Mouse (Mus musculus) NIH3T3 (cell line): Measurements from ENCODE around the gene Ntrk2.

ENCODE experiments used
- DNase-seq: peaks from one replicate; pipeline ENCODE4 v3.0.0-alpha.2; 2012; ENCODE audit warnings: low read depth

Ntrk2 gene

DNA sequence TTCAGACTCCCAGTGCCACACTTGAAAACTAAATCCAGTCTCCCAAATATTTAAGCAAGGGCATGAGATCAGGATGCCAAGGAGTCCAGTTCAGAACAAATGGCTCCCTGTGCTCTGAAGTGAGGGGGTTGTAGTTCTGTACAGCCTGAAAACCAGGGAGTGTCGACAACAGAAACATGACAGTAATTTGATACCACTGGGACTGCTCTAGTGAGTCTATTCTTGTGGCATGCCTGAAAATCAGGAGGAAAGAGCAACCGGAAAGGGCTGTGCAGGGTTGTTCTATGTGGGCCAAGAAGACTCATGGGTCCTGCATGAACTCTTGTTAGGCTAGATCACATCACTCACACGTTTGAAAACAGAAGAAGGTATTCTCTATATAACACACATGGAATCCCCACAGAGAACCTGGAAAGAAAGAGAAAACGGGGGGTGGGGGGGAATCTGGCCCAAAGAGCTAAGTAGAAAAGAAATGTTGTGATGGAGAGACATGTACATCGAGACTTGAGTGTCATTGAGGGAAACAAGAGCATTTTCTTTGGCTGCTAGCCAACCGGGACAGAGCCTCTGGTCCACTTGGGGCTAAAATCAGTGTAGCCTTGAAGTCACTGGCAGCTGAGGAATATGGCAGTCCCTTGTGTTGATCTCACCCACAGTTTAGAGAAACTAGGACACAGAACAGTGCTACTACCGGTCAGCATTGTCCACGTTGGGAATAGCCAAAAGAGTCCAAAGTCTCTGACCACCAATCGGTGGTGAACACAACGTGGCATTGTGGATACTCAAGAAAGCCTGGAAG is 313.4 kb downstream of the Ntrk2 start:
- no peak for DNase-seq

DNA sequence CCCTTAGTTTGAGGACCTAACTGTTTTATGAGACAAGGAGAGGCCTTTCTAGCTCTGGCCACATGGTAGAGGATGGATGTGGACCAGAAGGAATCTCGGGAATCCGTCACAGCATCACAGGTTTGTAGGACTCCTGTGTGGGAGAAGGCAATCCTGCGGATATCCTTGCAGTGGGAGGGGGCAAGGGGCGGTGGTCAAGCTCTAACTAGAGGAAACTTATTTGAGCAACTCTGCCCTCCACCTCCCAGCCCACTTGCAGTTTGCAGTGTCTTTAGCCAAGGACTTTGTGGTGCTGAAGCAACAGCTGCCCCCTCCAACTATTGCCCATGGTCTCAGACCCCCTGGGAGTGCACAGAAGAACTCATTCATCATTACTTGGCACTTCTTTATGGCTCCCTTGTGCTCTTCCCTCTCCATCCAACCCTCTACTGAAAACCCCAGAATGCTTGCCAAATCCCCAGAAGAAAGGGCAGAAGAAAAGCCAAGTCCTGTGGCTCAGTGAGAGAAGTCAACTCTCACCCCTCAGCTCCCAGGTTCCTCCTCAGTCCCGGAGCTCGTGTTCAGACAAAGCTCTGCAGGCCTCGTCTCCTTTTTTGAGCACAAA is 336.9 kb downstream of the Ntrk2 start:
- no peak for DNase-seq

DNA sequence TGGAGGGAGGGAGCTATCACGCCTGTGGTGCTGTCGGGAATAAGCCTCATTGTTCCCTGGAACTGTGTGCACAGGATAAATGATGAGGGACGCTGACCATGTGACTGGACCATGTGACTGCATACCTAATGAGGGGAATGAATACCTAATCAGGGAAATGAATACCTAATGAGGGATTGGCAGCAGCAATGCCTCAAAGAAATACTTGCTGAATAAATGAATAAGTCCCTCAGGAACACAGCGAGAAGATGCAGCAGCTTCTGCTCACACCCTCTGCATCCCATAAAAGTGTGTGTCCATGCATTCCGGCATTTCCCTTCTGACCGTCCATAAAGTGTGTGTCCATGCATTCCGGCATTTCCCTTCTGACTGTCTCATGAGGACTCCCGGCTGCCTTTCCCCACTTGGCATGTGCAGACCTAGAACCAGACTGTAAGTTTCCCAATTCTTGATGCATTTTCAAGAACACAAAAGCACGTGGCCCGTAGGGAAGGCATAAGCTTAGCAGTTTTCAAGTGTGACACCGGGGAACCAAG is 338.0 kb downstream of the Ntrk2 start:
- no peak for DNase-seq

DNA sequence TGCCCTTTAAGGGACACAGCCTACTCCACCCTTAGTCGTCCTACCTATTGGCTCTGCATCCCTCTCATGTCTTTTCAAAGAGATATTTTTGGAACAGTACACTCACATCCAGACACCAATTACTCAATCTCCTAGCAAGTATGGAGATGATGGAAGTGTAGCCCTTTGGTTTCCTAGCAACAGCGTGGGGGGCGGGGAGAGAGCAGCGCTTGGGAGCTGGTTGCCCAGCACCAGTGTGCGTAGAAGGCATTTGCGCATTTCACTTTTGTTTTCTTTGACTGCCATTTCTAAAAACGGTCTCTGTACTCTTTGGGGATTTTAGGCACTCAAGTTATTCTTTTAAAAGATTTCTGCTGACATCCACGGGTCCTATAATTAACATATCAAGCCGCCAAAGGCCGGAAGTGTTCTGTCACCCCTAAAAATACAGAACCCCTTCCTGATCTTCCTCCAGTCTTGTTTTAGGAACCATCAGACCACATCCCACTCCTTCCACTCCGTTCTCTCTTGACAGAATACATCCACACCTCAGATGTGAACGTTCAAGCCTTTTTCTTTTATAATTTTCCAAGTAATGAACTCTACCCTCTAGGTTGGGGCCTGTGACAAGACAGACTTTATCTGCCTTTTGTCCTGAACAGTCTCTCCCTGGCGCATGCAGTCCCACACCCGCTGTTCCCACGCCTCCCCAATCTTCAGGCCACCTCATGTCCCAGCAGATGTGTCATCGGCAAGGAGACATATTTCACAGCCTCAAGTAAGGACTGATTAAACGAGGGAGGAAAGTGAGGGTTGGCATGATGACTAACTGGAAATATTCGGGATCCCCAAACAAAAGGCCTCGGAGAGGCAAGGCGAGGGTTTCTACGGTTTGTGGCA is 339.5 kb downstream of the Ntrk2 start:
- no peak for DNase-seq

DNA sequence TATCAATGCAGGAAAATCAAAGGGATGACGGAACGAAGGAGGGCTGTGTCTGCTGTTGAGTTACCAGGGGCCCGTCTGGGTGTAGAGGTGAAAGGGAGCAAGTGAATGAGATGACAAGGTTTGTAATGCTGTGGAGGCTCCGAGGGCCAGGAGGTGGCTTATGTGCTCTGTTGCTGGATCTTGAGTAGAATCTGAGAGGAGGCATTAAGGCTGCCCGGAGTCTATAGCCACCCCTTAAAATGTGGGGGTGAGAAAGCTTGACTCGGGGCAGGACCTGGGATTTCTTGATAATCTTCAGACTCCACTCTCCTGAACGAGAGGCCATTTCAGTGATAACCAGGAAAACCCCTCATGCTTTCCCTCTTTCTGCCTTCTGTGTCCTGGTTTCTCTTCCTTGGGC is 340.2 kb downstream of the Ntrk2 start:
- DNase-seq, result no peak

DNA sequence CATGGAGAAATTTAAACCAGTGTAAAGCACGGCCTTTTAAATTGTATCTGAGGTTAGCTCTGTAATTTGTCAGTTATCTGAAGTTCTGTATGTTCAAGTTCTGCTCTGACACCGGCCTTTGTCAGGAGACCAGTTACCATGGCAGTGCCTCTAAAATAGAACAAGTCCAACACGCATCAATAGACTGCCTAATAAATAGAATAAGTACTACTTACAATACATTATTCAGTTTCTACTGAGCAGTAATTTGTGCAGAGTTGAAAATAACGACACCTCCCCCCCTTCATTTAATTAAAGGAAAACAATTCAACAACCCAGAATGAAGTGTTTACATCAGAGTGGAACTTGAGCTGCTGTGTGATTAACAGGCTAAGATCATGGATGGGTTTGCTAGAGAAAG is 341.6 kb downstream of the Ntrk2 start:
- no peak for DNase-seq

DNA sequence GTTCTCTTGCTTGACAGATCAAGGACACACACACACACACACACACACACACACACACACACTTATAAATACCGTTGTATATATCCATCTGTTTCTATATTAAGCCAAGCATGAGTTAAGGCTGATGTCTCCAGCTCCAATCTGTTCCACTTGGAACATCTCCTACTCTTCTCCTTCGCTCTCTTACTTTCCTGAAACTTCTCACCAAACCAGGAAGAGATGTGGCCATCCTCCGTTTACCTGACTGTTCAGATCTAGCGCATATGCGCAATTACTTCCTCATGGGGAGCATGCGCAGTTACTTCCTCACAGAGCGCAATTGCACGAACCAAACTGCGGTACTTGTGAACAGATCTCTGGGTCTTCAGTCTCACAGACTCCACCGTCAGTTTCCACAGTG is 342.4 kb downstream of the Ntrk2 start:
- no peak for DNase-seq

DNA sequence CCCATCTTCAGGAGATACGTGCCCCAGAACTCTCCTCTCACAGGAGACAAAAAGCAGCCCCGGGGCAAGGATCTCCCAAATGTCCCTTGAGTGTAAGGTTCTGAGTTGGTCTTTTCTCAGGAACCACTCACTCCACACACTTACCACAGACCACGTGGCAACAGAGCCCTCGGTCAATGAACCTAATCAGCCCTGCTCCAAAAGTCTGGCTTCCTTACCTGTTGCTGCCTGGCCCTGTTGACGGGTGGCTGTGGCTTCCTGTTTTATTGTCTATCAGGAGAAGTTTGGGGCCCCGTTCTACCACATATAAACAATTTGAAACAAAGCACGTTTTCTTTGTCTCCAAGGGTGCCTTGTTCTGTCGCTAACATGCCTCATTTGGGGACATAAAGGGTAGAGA is 357.6 kb downstream of the Ntrk2 start:
- DNase-seq, result no peak

DNA sequence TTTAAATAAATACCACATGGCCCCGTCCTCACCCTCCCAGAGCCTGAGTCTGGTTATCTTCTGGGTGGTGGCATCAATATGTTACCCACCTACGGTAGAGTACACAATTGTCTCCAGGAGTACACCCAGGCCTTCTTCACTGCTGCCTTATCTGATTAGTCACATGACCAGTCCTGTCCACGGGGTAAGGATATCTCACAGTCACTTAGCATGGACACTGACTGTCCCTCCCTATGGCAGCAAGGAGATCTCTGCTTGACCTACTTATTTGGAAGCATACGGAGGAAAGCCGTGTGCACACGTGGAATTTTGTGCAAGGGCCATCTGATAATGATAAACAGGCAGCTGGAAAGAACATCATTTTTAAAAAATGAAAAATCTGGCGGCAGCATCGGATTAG is 367.5 kb downstream of the Ntrk2 start:
- no peak for DNase-seq

DNA sequence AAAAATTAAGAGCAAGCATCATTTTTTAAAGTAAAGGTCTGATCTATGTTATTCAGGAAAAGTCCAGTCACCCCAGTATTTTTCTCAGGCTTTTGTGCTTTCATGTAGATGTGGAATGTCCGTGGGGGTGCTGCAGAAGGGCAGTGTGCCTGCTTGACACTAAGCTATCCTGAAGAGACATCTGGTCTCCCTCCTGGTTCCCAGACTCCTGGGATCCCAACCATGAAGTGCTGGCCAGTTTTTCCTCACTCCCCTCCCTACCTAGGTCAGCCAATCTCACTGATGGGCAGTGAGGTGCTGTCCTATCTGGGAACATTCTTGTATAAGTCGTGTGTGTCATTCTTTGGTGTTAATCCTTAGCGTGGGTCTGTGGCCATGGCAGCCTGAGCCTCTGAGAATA is 369.7 kb downstream of the Ntrk2 start:
- no peak for DNase-seq

DNA sequence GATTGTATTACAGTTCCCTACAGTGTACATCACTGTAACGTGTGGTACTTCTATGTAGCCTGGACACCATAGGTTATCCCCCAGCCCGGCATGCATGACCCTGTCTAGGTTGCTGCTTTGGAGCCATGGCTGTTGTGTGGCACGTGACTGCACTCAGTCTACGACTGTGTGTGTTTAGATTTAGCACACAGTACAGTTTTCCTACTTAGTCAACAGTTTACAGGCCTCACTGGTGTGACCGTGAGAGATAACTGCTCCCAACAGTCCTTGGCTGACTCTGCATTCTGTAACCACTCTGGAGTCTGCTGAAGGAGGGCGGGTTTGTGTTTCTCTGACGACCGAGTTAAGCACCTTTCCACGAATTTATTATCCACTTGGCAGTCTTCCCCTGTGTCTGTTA is 370.1 kb downstream of the Ntrk2 start:
- DNase-seq, result no peak

DNA sequence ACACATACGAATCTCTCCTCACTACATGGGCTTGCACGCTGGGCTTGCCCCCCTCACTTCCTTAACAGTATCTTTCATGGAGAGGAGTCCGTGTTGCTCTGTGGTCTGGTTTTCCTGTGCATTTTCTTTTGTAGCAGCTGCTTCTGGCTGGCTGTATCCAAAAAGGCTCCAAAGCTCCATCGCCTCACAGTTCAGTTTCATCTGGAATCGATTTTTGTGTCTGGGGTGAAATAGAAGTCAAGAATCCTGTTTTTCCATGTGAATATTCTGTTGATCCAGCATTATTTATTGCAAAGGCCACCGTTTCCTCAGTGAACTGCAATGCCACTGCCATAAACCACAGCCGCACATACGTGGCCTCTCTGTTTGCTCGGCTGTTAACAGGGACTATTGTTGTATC is 370.6 kb downstream of the Ntrk2 start:
- DNase-seq, result no peak

DNA sequence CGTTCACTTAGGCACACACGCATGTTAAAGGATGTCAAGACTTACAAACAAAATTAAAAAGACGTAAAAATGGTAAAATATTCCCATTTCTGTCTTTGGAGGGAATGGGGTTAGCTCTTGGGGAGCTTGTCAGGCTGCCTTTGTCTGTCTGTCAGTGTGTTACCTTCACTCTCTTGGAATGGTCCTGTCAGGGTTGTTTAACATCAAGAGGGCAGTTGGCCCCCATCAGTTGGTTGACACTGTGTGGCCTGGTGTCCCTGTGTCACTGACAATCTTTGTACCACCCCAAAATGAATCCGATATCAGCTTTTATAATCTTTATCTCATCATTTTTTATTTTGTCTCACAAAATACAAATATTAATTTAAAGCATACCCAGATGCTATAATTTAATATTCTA is 373.6 kb downstream of the Ntrk2 start:
- no peak for DNase-seq

DNA sequence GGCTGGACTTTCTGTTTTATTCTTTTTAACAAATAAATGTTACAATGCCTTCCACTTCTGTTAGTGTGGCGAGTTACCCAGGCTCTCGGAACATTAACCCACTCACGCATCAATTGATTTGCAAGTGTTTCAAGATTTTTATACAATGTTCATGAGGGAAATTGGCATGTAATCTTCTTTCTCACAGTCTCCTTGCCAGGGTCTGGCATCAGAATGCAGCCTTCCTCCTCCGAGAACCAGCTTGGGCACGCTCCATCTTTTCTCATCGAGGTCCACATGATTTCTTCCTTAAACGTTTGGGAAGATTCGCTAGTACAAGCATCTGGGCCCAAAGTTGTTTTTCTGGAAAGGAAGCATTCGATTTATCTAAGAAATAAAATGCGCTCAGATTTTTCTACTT is 374.4 kb downstream of the Ntrk2 start:
- DNase-seq, result no peak

DNA sequence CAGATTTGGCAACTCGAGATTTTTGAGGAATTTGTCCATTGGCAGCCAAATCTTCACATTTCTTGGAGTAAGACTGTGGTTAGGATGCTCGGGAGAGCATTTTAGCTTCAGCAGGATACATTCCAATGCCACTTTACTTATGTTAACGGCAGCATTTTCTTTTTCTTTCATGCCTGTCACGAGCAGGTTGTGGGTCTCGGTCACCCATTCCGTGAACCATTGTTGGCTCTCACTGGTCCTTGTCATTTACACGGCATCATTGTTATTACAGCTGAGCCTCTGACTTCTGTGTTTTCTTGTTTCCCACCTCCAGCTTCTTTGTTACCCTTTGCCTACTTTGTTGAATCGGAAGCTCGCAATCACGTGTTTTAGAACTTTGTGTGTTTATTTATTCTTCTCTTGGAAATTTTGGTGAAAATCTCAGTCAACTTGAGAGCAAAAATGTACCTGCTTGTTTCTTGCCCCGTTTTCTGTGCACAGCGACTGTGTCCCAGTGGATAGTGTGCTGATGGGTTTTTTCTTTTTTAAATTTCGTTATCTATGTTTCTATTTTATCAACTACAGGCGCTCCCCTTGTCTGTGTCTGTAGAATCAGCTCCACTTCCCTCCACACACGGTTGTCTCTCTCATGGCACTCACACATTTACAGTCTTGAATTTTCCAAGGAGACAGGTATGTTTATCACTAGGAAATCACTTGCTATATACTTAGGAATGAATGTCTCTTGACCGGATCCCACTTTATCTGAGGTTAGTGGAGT is 375.0 kb downstream of the Ntrk2 start:
- no peak for DNase-seq

DNA sequence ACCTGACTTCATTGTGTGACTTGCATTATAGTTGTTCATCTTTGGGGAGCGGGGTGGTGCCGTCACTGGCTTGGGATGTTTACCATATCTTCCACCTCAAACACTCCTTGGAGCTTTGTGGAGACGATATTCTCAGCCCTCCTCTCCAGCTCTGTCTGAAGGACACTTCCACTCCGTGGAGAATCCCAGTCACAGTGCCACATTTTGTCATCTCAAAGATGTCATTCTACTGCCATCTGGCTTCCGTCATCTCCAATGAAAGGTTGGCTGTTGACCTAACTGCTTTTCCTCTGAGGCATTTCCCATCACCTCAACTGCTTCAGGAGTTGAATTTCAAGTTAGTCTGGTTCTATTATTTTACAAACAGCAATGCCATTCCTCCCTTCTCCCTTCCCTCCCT is 376.3 kb downstream of the Ntrk2 start:
- no peak for DNase-seq
